Mouse (Mus musculus): ENCODE measurements at regions not wholly inside any gene's neighbourhood (a gene's known extent, or its start where the extent isn't known, plus 50 kb on each side); places are given as distances from the start of the nearest gene placed in this dataset.
"Not testable (repeated sequence)": the region's sequence is repeated elsewhere in the genome, so short reads cannot be mapped to it uniquely, and the experiment has no call there.

GRCm38 (mm10) chr6:14632837-14633236 lies 122.2 kb downstream of the Ppp1r3a start:
- no peak for DNase-seq

GRCm38 (mm10) chr6:14631719-14632445 lies 123.2 kb downstream of the Ppp1r3a start:
- intact Hi-C loops (cut with DNase I) = no loop called here
- no peak for DNase-seq

More at GRCm38 (mm10) chr6:14632837-14633236, 122.2 kb downstream of the Ppp1r3a start:
- intact Hi-C loops (cut with DNase I) = no loop called here

- intact Hi-C loops (cut with DNase I) = no loop called here
- no peak for DNase-seq
These were observed 138.4 kb downstream of the Ppp1r3a start for GRCm38 (mm10) chr6:14616629-14617028.

DNA sequence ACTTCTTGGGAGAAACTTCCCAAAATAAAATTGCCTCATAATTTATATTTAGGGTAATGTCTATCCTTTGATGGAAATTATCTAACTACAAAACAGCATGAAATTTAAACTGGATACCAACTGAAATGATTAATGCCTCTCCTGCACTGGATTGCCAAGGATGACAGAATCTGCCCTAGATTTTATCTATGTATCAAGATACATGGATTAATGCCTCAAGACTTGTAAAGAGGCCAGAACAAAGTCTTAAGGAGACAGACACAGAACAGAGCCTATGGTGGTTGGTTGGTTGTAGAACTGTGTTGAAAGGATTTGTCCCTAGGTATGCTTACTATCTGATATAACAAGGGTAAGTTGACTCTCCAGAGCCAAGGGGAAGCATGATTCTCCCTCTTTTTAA lies 147.0 kb downstream of the Ppp1r3a start:
- no peak for DNase-seq
- intact Hi-C loops (cut with DNase I) = no loop called here

GRCm38 (mm10) chr6:14600543-14601249 lies 154.4 kb downstream of the Ppp1r3a start:
- intact Hi-C loops (cut with DNase I) = no loop called here
- DNase-seq = no peak

DNA sequence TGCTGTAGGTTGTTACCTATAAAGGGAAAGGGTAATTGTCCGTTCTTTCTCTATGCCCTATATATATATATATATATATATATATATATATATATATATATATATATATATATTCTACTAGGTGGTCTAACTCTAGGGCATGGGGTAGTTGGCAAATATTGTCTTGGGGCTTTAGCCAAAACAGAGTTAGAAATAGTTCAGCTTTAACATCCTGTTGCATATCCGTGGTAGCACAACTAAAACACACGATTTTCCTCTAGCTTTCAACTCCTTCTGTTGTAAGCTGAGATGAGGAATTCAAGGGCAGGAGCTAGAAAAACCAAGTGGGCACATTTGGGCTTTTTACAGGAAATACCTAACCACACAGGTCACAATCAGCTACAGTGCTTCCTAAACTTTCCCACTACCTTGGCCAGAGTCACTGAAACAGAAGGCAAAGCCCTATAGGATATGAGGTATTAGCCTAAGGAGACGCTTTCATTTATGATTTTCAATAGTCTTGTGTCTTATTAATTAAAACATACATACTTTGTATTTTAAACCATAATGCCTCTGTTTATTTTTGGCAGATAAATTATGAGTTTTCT lies 158.1 kb downstream of the Ppp1r3a start:
- no peak for DNase-seq
- intact Hi-C loops (cut with DNase I) = no loop called here

- intact Hi-C loops (cut with DNase I) = loop anchor here (10.0 kb wide), 2 partner anchors 169 to 249 kb away; partner anchors contain the start of gene Ppp1r3a
- no peak for DNase-seq
These were observed 169.2 kb downstream of the Ppp1r3a start for GRCm38 (mm10) chr6:14585827-14586226.

DNA sequence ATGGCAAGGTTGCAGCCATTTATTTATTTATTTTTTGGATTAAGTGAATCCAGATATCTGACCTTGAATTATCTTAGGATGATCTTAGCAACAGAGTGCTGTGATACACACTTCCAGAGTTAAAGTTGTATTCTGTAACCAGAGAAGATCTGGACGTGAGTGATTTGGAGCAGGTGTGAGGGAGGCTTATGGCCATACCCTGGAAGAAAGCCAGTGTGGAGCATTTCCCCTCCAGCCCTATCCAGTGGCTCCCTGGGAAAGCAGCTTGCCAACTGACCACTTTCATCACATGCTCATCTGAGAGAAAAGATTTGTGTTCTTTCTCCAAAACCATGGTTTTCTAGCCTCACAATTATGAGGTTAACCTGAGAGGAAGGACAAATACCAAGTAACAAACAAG lies 171.2 kb downstream of the Ppp1r3a start:
- no peak for DNase-seq
- intact Hi-C loops (cut with DNase I) = loop anchor here (10.0 kb wide), 2 partner anchors 171 to 251 kb away; partner anchors contain the start of gene Ppp1r3a

DNA sequence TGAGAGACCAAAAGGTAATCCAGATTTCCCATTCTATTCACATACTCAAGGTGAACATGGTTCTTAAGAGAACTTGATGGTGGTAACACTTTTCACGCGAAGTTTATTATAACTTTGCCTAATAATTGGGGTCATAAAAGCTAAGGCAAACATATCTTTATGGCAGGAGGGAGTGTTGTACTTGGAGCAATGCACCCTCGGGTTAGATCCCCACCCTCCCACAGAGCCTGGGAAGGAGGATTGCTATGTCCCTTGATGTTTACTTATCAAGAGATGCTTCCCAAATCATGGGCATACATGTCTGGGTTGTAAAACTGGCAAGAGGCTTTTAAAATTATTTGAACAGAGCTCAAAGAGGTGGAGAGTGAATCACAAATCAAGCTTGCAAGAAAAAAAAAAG lies 180.5 kb downstream of the Ppp1r3a start:
- intact Hi-C loops (cut with DNase I) = no loop called here

GRCm38 (mm10) chr6:14573001-14573400 lies 182.1 kb downstream of the Ppp1r3a start:
- DNase-seq = no peak

More for the DNA sequence above, 180.5 kb downstream of the Ppp1r3a start:
- no peak for DNase-seq

DNA sequence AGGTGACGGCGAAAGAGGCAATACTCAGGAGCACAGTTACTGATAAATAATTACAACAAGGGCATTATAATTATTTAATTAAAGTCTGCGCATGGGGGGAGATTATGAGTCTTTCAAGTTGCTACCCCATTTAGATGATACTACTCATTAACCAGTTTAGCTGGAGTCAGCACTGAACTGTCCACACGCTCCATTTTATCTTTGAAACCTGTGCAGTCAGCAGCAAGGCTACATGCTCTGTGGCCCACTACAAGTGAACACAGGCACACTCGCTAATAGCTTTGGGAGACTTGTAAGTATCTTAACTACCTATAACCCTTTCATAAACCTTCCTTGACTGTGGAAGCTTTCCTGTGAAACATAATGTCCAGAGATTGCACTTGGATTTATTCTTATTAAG lies 214.7 kb downstream of the Ppp1r3a start:
- DNase-seq = no peak
- intact Hi-C loops (cut with DNase I) = no loop called here

More at GRCm38 (mm10) chr6:14573001-14573400, 182.1 kb downstream of the Ppp1r3a start:
- intact Hi-C loops (cut with DNase I) = no loop called here

- no peak for DNase-seq
- intact Hi-C loops (cut with DNase I) = no loop called here
These were observed 226.0 kb downstream of the Ppp1r3a start for GRCm38 (mm10) chr6:14529096-14529495.

DNA sequence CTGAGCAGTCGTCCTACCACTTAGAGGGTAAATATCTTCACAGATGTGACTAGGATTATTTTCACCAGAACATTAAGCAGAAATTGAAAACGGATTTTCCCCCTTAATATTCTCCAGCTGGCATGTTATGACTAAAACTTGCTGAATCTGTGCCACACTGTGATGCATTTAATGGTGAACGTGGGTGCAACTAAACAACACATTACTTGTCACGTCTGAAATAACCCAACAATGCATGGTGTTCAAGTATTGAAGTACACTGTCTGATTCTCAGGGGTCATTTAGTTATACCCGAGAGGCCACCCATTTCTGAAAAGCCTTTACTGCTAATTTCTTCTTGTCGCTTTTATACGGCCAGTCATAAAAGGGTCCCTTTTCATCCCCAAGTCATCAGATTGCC lies 226.5 kb downstream of the Ppp1r3a start:
- no peak for DNase-seq
- intact Hi-C loops (cut with DNase I) = no loop called here

- no peak for DNase-seq
- intact Hi-C loops (cut with DNase I) = no loop called here
These were observed 232.3 kb downstream of the Ppp1r3a start for GRCm38 (mm10) chr6:14522742-14523141.

- intact Hi-C loops (cut with DNase I) = no loop called here
These were observed 233.8 kb downstream of the Ppp1r3a start for GRCm38 (mm10) chr6:14521321-14521720.

GRCm38 (mm10) chr6:14504171-14504570 lies 250.9 kb downstream of the Ppp1r3a start:
- intact Hi-C loops (cut with DNase I) = loop anchor here (5.0 to 10.0 kb wide), 5 partner anchors 289 to 1209 kb away; no protein-coding TSS in a partner anchor
- peak in 1 of 2 experiments; percentile 5 for DNase-seq

More at GRCm38 (mm10) chr6:14521321-14521720, 233.8 kb downstream of the Ppp1r3a start:
- DNase-seq = no peak

- intact Hi-C loops (cut with DNase I) = loop anchor here (5.0 to 10.0 kb wide), 5 partner anchors 286 to 1206 kb away; no protein-coding TSS in a partner anchor
- DNase-seq = no peak
These were observed 254.4 kb downstream of the Ppp1r3a start for GRCm38 (mm10) chr6:14500663-14501062.

DNA sequence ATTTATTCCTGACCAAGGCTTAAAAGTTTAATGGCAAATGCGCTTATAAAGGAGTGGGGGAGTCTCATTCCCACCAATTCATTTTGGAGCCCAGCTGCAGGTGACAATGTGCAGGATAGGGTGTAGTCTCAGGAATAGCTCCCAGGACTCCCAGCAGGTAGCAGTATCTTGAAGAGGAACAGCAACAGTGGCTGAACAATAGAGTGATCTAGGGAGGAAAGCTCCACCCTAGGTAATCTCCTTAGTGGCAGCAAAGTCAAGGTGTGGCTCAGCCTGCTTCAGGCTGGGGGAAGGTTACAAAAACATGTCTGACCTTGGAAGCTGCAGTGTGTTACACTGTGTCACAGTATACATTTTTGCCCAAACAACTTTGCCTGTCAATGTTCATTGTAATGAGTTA lies 255.2 kb downstream of the Ppp1r3a start:
- intact Hi-C loops (cut with DNase I) = loop anchor here (5.0 to 10.0 kb wide), 5 partner anchors 285 to 1205 kb away; no protein-coding TSS in a partner anchor
- DNase-seq = not testable (repeated sequence)

- DNase-seq; intact Hi-C loops (cut with DNase I): not testable (repeated sequence)
These were observed 268.4 kb downstream of the Ppp1r3a start for GRCm38 (mm10) chr6:14486642-14487041.

DNA sequence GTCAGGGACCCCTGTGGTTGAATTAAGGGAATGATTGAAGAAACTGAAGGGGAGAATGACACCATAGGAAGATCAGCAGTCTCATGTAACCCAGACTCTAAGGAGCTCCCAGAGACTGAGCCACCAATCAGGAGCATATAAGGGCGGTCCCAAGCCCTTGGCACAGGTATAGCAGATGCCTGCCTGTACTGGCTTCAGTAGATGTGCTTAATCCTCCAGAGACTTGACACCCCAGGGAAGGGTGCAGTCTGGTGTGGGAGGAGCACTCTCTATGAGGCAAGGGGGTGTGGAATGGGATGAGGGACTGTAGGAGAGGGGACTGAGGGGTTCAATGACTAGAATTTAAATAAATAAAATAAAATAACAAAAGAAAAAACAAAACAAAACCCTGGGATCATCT lies 298.7 kb downstream of the Ppp1r3a start:
- DNase-seq = no peak
- intact Hi-C loops (cut with DNase I) = no loop called here

GRCm38 (mm10) chr6:14453321-14453720 lies 301.8 kb downstream of the Ppp1r3a start:
- DNase-seq; intact Hi-C loops (cut with DNase I): not testable (repeated sequence)

All from heart, postnatal 36 days (tissue).